Mouse (Mus musculus) midbrain, postnatal 0 days (tissue): ENCODE measurements around the gene Prpsap1. TPM values are rescaled to one million over a fixed set of nuclear protein-coding genes. Genes with fewer than 3 reads are reported as not detected.

Experiments used
- ATAC-seq: fragments of 200-750 bp; cut with Nextera tagmentation; 2 replicates; pipeline ENCODE4 v1.8.0; 2017; ENCODE audit warnings: moderate number of reproducible peaks, mild to moderate bottlenecking, moderate TSS enrichment, moderate library complexity; ENCODE audit not compliant: low FRiP score
- DNase-seq: peaks from one replicate; pipeline ENCODE4 v3.0.0-alpha.2; 2015; ENCODE audit warnings: low spot score
- H3K27ac ChIP-seq: fragments of 300-500 bp; sonication (generic); 2 replicates; pipeline ENCODE4 v1.5.1; 2014; ENCODE audit warnings: low read depth, mild to moderate bottlenecking, low read length, mixed read lengths
- H3K27me3 ChIP-seq: fragments of 300-500 bp; sonication (generic); 2 replicates; pipeline ENCODE4 v1.6.1; 2014; ENCODE audit warnings: low read length, control low read depth, mixed read lengths; ENCODE audit not compliant: insufficient read depth
- H3K36me3 ChIP-seq: fragments of 300-500 bp; sonication (generic); 2 replicates; pipeline ENCODE4 v1.6.1; 2014; ENCODE audit warnings: low read length, control low read depth, mixed read lengths; ENCODE audit not compliant: insufficient read depth
- H3K4me1 ChIP-seq: fragments of 300-500 bp; sonication (generic); 2 replicates; pipeline ENCODE4 v1.6.1; 2014; ENCODE audit warnings: mild to moderate bottlenecking, control low read depth, antibody characterized with exemption, low read length, mixed read lengths; ENCODE audit not compliant: insufficient read depth
- H3K4me2 ChIP-seq: fragments of 300-500 bp; sonication (generic); 2 replicates; pipeline ENCODE4 v1.6.1; 2014; ENCODE audit warnings: low read depth, mild to moderate bottlenecking, low read length, mixed read lengths; ENCODE audit not compliant: poor library complexity, severe bottlenecking
- H3K4me3 ChIP-seq: fragments of 300-500 bp; sonication (generic); 2 replicates; pipeline ENCODE4 v1.5.1; 2014; ENCODE audit warnings: low read depth, mild to moderate bottlenecking, low read length, moderate library complexity
- H3K9ac ChIP-seq: fragments of 300-500 bp; sonication (generic); replicated peaks from 2 replicates; pipeline ENCODE4 v1.6.1; 2014; ENCODE audit warnings: mild to moderate bottlenecking, low read length, moderate library complexity, mixed read lengths; ENCODE audit not compliant: poor library complexity, severe bottlenecking
- H3K9me3 ChIP-seq: fragments of 300-500 bp; sonication (generic); 2 replicates; pipeline ENCODE4 v1.6.1; 2016; ENCODE audit warnings: low read length, control low read depth
- CTCF ChIP-seq: IDR thresholded peaks from 2 replicates; pipeline ENCODE4 v1.5.1; 2016; ENCODE audit warnings: antibody characterized with exemption, mild to moderate bottlenecking
- WGBS: fragments of 180-500 bp; shearing (Covaris S2); extraction: QIAGEN DNeasy Blood & Tissue Kit; methylation state at CpG from one replicate; pipeline ENCODE4 v1.1.7; 2014; 5-methylcytosine and 5-hydroxymethylcytosine counted together
- polyA plus RNA-seq: library from polyadenylated mRNA; unstranded; fragments of >200 nt; fragmentation: Nextera tagmentation; extraction: Ambion mirVana; gene quantifications from 2 replicates; pipeline ENCODE4 v1.2.1, GENCODE M21; 2015
- total RNA-seq: library from RNA; depleted of rRNA; stranded (reverse); fragments of >200 nt; gene quantifications from 2 replicates; pipeline ENCODE4 v1.2.3, GENCODE M21; 2014

The Prpsap1 gene
- total and polyA plus RNA-seq, 2 experiments from 2014 or later: 110 to 157 TPM

DNA sequence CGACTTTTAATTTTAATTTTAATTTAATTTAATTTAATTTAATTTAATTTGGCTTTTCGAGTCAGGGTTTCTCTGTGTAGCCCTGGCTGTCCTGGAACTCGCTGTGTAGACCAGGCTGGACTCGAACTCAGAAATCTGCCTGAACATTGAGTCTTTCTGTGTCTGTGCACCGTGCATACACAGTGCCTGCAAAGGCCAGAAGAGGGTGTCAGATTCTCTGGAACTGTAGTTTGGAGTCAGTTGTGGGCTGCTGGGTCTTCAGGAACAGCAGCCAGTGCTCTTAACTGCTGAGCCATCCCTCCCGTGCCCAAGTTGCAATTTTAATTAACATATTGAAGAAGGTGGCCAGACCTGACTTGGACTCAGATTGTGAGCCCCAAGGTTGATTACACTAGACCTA lies 2.7 kb downstream of the Prpsap1 start:
- peak; percentile 37 for TF ChIP-seq CTCF
- Histone ChIP-seq H3K27me3 (no peaks in the 10 kb centered on the region), H3K36me3 (peaks cover under 1% of the 10 kb centered on the region), H3K9ac (no peak overlapping the region), H3K27ac (no peak overlapping the region), H3K4me3 (no peak overlapping the region), H3K9me3 (no peaks in the 10 kb centered on the region), H3K4me2 (no peak overlapping the region), H3K4me1 (0 out of 2 replicates have a peak, but pooled peaks cover 2% of the 10 kb centered on the region)
- 78% methylated on average over 6 of the region's 6 CpGs for WGBS
- ATAC-seq: no peak
- no peak for DNase-seq

DNA sequence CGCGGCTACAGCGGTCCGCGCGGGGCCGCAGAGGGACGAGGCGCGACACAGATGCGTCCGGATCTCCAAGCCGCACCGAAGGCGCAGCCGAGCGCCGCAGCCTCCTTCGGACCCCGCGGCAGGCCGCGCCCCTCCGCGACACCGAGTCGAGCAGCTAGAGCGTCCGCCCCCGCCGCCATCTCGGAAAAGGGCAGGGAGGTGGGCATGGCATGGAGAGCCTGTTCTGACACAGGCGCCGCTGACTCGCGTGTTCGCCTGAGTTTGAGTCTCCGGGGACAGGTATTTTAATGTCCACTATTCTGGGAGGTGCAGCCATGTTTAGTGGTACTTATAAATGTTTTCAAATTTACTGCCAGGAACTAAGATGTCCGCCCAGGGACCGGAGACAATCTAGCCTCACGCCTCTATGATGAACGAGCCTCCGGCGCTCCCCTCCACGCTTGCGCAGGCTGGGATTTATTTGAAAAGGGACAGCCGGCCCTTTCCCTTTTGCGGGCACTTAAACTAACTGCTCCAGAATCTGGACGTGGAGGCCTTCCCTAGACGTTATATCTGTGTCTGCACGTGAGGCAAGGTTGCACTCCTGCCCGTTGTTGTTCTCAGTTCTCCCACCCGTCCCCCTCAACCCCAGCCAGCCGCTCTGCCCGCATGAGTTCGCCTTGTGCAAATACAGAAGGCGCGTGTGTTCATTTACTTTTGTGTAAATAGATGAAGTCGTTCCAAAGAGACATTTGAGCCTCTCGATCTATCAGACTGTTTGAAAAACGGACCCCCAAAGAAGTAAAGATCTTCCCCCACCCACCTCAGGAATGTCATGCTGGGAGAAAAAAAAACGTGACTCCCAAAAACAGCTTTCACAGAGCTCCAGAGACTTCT lies 3.5 kb downstream of the Prpsap1 start:
- H3K4me3 ChIP-seq: peak overlapping the region; percentile 99
- peaks cover 8% of the 10 kb centered on the region for H3K36me3 ChIP-seq
- peak overlapping the region; percentile 59 for H3K4me2 ChIP-seq
- H3K4me1 ChIP-seq: 0 out of 2 replicates have a peak, but pooled peaks cover 2% of the 10 kb centered on the region
- DNase-seq (peak; percentile 94), ATAC-seq (peak; percentile 89)
- no peaks in the 10 kb centered on the region for H3K9me3 ChIP-seq
- TF ChIP-seq CTCF: peak; percentile 1
- peak overlapping the region; percentile 87 for H3K9ac ChIP-seq
- WGBS: 2% methylated on average over 47 of the region's 62 CpGs
- peak overlapping the region; percentile 83 for H3K27ac ChIP-seq
- no peaks in the 10 kb centered on the region for H3K27me3 ChIP-seq

DNA sequence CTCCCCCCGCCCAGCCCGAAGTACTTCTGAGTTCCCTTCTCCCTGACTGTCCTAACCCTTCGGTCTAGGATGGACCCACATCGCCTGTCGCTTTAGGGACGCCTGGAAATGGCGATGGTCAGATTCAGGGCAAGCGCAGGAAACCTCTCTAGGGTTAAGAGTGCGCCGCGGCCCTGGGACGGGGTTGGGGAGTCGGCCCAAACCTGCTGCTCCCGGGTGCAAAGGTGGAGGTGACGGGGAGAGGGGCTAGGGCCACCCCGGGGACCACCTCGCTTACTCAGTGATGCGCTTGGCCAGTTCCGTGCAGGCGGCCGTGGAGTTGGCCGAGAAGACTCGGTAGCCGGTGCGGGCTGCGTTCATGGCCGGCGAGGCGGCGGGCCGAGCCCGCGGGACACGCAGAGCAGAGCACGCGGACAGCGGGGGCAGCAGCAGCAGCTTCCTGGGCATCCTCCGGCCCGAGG lies 4.2 kb downstream of the Prpsap1 start:
- ATAC-seq: peak; percentile 42; the same call in 1 of the 2 replicates
- Histone ChIP-seq H3K4me3 (peak overlapping the region; percentile 99), H3K9me3 (no peaks in the 10 kb centered on the region), H3K27ac (peak overlapping the region; percentile 83), H3K4me2 (peak overlapping the region; percentile 59), H3K36me3 (peaks cover 14% of the 10 kb centered on the region), H3K4me1 (0 out of 2 replicates have a peak, but pooled peaks cover 2% of the 10 kb centered on the region), H3K9ac (peak overlapping the region; percentile 87), H3K27me3 (no peaks in the 10 kb centered on the region)
- 3% methylated on average over 37 of the region's 39 CpGs for WGBS
- no peak for DNase-seq
- no peak for TF ChIP-seq CTCF

DNA sequence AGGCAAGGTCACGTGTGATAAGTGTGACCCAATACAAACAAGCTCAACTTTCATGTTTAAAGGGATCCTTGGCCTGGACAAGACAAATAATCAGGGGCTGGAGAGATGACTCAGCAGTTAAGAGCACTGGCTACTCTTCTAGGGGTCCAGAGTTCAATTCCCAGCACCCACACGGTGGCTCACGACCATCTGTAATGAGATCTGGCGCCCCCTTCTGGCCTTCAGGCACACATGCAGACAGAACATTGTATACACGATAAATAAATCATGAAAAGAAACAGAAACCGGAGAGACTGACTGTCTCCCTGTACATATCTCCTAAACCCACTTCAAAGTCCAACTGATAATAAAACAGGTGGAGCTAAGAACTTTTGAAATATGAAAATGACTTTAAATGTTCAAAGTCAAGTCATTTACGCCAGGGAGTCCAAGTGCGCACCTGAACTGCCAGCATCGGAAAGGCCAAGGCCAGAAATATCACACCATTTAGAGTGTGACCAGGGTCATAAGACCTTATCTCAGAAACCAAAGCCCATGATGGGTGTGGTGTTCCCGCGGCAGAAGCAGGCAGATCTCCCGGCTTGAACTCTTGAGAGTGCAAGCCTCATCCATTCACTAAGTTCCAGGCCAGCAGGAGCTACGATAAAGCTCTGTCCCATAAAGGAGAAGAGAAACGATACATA lies 5.2 kb downstream of the Prpsap1 start:
- no peaks in the 10 kb centered on the region for H3K9me3 ChIP-seq
- DNase-seq (no peak), ATAC-seq (no peak)
- H3K27me3 ChIP-seq: no peaks in the 10 kb centered on the region
- TF ChIP-seq CTCF: peak; percentile 61
- peaks cover 22% of the 10 kb centered on the region for H3K36me3 ChIP-seq
- H3K4me1 ChIP-seq: 0 out of 2 replicates have a peak, but pooled peaks cover 2% of the 10 kb centered on the region
- H3K4me2 ChIP-seq: peak overlapping the region; percentile 59
- no peak overlapping the region for H3K27ac ChIP-seq
- H3K4me3 ChIP-seq: peak overlapping the region; percentile 99
- peak overlapping the region; percentile 87; the same call in 1 of the 2 replicates for H3K9ac ChIP-seq
- WGBS: 73% methylated on average over 14 of the region's 14 CpGs

DNA sequence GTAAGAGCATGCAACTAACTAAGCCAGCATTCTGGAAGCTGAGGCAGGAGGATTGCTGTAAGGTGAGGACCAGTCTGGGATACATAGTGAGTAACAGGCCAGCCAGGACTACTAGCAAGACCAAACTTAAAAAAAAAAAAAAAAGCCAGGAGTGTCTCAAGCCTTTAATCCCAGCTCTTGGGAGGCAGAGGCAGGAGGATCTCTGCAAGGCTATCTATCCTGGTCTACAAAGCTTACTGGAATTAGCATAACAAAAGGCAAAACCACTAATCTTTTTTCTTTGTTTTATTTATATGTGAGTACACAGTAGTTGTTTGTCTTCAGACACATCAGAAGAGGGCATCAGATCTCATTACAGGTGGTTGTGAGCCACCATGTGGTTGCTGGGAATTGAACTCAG lies 5.8 kb downstream of the Prpsap1 start:
- H3K4me2 ChIP-seq: no peak overlapping the region
- H3K36me3 ChIP-seq: peaks cover 22% of the 10 kb centered on the region
- no peak overlapping the region for H3K27ac ChIP-seq
- DNase-seq: no peak
- TF ChIP-seq CTCF: no peak
- no peak overlapping the region for H3K9ac ChIP-seq
- H3K4me3 ChIP-seq: no peak overlapping the region
- no peaks in the 10 kb centered on the region for H3K27me3 ChIP-seq
- no peaks in the 10 kb centered on the region for H3K9me3 ChIP-seq
- 0 out of 2 replicates have a peak, but pooled peaks cover 2% of the 10 kb centered on the region for H3K4me1 ChIP-seq
- no peak for ATAC-seq
